19 mouse cellular contexts compared by ENCODE assay signal in the genomic region with DNA sequence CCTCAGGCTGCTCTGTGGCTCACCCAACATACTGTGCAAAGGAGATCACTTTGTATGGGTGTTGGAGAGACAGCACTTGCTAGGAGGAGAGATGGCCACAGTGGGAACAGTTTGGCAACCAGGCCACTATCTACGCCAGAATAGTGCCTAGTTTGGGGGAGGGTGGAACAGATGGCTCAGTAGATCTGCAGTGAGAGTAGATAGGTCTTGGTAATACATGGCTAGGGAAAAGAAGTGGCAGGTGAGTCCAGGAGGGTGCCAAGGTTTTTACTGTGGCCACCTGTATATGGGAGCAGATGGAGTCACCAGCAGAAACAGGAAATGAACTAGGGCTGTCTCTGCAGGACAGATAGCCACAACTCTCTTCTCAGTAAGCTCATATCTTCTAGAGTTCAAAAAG.
DNase-seq lines count a peak whose midpoint lies in the region; TF ChIP-seq lines count a peak whose summit lies in the region.
"Had no signal": no experiment of that assay in that cellular context is flagged by ENCODE, and none has a peak within 500 bp of the region (broad histone marks: within the 10 kb centered on the region; RNA-seq: fewer than 3 reads in every experiment).

No protein-coding gene starts in this region.

- H3K4me3 ChIP-seq in kidney, adult 2 months (ENCODE audit: insufficient read depth, low read depth, low read length) = no peak overlapping the region
- H3K4me3 ChIP-seq: embryonic facial prominence, embryonic 10.5 days; forebrain, embryonic 13.5 days; heart, adult 2 months; heart, embryonic 15.5 days; hindbrain, embryonic 10.5 days; intestine, embryonic 15.5 days had no signal

- no peak overlapping the region for H3K27ac ChIP-seq in kidney, adult 2 months (ENCODE audit: insufficient read depth, low read depth, low read length)
- H3K27ac ChIP-seq: embryonic facial prominence, embryonic 10.5 days; forebrain, embryonic 13.5 days; heart, adult 2 months; heart, embryonic 15.5 days; hindbrain, embryonic 10.5 days; hindbrain, embryonic 14.5 days; intestine, embryonic 15.5 days had no signal

- TF ChIP-seq POLR2A in kidney, adult 2 months (IDR thresholded peaks at IDR 0.05; ENCODE audit: low read depth, low read length) = no peak

- H3K4me1 ChIP-seq in kidney, adult 2 months (ENCODE audit: control insufficient read depth, insufficient read depth, low read length) = no peaks in the 10 kb centered on the region
- H3K4me1 ChIP-seq: intestine, embryonic 15.5 days had no signal

- H3K27me3 ChIP-seq in kidney, adult 2 months (replicated peaks; ENCODE audit: control insufficient read depth, insufficient read depth, low read length) = no peaks in the 10 kb centered on the region
- H3K27me3 ChIP-seq: forebrain, embryonic 13.5 days; heart, embryonic 15.5 days; intestine, embryonic 15.5 days had no signal

- H3K36me3 ChIP-seq in kidney, adult 2 months (ENCODE audit: control insufficient read depth, insufficient read depth, low read length) = no peaks in the 10 kb centered on the region
- H3K36me3 ChIP-seq: embryonic facial prominence, embryonic 10.5 days; heart, embryonic 15.5 days; hindbrain, embryonic 10.5 days; intestine, embryonic 15.5 days had no signal

- WGBS in kidney, adult 2 months = 95% methylated on average over 1 of the region's 1 CpGs

- no peak for TF ChIP-seq CTCF in kidney, adult 2 months (conservative IDR thresholded peaks at IDR 0.05; ENCODE audit: insufficient read depth, insufficient read length, low read depth, low read length)

- DNase-seq in brain, adult 2 months (ENCODE audit: low read depth, low spot score) = peak; percentile 97
- peak; percentile 86 for DNase-seq in cerebellum, adult 11 months
- peak; percentile 85 for DNase-seq in cerebellum, adult 8-10 months
- peak; percentile 66 to 88 for DNase-seq in cerebellum, postnatal 14 days
- no peak for DNase-seq in embryo, embryonic 10 days (ENCODE audit: low spot score)
- no peak for DNase-seq in adrenal gland, adult 18-20 months (ENCODE audit: low spot score in 2 of 2)
- no peak for DNase-seq in kidney, adult 2 months
- DNase-seq: adrenal gland, postnatal 10 days; forebrain, postnatal 0 days; gastrocnemius, postnatal 14 days; heart, adult 2 months; heart, postnatal 14 days; kidney, adult 18-20 months had no signal

Comparison
In these comparisons a context has a peak if more than half of its experiments do, and no peak if none do; other contexts are left out.
1. DNase-seq: peak in brain, adult 2 months (single experiment), cerebellum, adult 11 months (single experiment), cerebellum, adult 8-10 months (single experiment) and cerebellum, postnatal 14 days (2 of 2); none in embryo, embryonic 10 days (single experiment), adrenal gland, adult 18-20 months (0 of 2) and kidney, adult 2 months (single experiment).